Comparison of ENCODE assay signal across 7 mouse cellular contexts in the genomic region with DNA sequence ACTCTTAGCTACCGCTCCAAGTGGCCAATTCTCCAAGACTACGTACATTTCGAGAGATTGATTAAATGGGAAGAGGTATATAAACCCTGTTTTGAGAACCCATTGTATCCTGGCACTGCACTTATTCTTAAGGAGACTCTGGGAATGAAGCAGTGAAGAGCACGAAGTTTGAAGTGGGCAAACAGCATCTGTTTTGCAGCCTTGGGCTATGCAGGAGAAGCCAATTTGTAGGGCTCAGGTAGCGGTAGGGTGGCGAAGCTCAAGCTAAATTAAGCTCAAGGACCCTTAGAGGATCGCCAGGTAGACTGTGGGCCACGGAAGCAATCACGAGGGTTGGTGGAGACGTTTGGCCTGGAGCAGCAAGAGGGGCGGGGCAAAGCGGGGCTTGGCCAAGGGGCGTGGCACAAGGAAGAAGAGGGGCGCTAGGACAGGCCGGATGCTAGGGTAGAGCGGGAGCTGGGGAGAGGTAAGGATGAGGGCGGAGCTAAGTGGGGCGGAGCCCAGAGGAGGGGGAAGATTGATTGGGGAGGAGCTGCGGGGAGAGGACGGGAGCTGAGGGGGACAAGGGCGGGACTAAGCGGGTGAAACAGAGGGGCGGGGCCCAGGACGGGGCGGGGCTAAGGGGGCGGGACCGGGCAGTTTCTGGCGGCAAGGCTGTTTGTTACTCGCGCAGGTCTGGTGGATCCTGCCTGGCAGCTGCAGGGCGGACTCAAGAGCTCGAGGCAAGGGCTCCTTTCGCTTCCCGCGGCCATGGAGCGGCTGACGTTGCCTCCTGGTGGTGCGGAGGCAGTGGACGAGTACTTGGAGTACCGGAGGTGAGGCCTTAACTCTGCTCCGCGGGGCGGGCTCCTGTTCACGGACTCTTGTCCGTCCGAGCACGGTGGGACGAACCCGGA. TPM values are rescaled to one million over a fixed set of nuclear protein-coding genes. Genes with fewer than 3 reads are reported as not detected.
A peak's percentile ranks its signal among the peaks of the same experiment; 100 is the strongest.
DNase-seq lines count a peak whose midpoint lies in the region; ATAC-seq and TF ChIP-seq lines count a peak whose summit lies in the region.

A gene (plus strand): TSS at position 581 of the 896 bp plus-strand sequence.

- no peaks in the 10 kb centered on the region for H3K79me2 ChIP-seq in heart, adult 2 months (replicated peaks; ENCODE audit: control insufficient read depth, insufficient read depth, low read length)

- peaks cover 6% of the 10 kb centered on the region; the same call in 1 of the 2 replicates for H3K4me1 ChIP-seq in embryonic facial prominence, embryonic 12.5 days
- H3K4me1 ChIP-seq in heart, adult 2 months (ENCODE audit: control insufficient read depth, insufficient read depth, low read length): peaks cover 2% of the 10 kb centered on the region; the same call in 1 of the 2 replicates
- peaks cover 8% of the 10 kb centered on the region for H3K4me1 ChIP-seq in limb, embryonic 13.5 days
- H3K4me1 ChIP-seq in midbrain, embryonic 16.5 days (ENCODE audit: control insufficient read depth, insufficient read depth, low read length): peaks cover 12% of the 10 kb centered on the region

- H3K9me3 ChIP-seq in embryonic facial prominence, embryonic 12.5 days: no peaks in the 10 kb centered on the region
- H3K9me3 ChIP-seq in limb, embryonic 13.5 days: no peaks in the 10 kb centered on the region
- no peaks in the 10 kb centered on the region for H3K9me3 ChIP-seq in midbrain, embryonic 16.5 days (replicated peaks; ENCODE audit: control insufficient read depth, low read length, poor library complexity, severe bottlenecking)

- no peaks in the 10 kb centered on the region for H3K36me3 ChIP-seq in embryonic facial prominence, embryonic 12.5 days
- H3K36me3 ChIP-seq in heart, adult 2 months (ENCODE audit: control insufficient read depth, insufficient read depth, low read length): no peaks in the 10 kb centered on the region
- H3K36me3 ChIP-seq in limb, embryonic 13.5 days: no peaks in the 10 kb centered on the region
- no peaks in the 10 kb centered on the region for H3K36me3 ChIP-seq in midbrain, embryonic 16.5 days (ENCODE audit: control insufficient read depth, insufficient read depth, low read length)

- peak; percentile 53 for TF ChIP-seq CTCF in heart, adult 2 months (IDR thresholded peaks at IDR 0.05)

- peak; percentile 66 for TF ChIP-seq POLR2A in heart, adult 2 months (IDR thresholded peaks at IDR 0.05; ENCODE audit: insufficient read depth, low read depth, low read length)

- H3K27me3 ChIP-seq in embryonic facial prominence, embryonic 12.5 days: no peaks in the 10 kb centered on the region
- H3K27me3 ChIP-seq in heart, adult 2 months (ENCODE audit: control insufficient read depth, insufficient read depth, low read length): no peaks in the 10 kb centered on the region
- H3K27me3 ChIP-seq in limb, embryonic 13.5 days: no peaks in the 10 kb centered on the region
- H3K27me3 ChIP-seq in midbrain, embryonic 16.5 days (ENCODE audit: control insufficient read depth, insufficient read depth, low read depth, low read length): no peaks in the 10 kb centered on the region

- peak; percentile 85 for DNase-seq in adrenal gland, postnatal 25 days
- peak; percentile 88 for DNase-seq in heart, adult 2 months
- peak; percentile 88 to 91 for DNase-seq in kidney, adult 8-10 months
- DNase-seq in spleen, postnatal 10 days (ENCODE audit: low spot score in 2 of 2): peak; percentile 78 to 90

- TF ChIP-seq EP300 in heart, adult 2 months (IDR thresholded peaks at IDR 0.05; ENCODE audit: insufficient read depth, low read depth, low read length): 0 out of 2 replicates have a peak, but pooled peaks have one; percentile 28

- WGBS in embryonic facial prominence, embryonic 12.5 days: 4% methylated on average over 49 of the region's 49 CpGs
- 4% methylated on average over 49 of the region's 49 CpGs for WGBS in heart, adult 2 months
- 4% methylated on average over 48 of the region's 49 CpGs for WGBS in limb, embryonic 13.5 days
- WGBS in midbrain, embryonic 16.5 days: 4% methylated on average over 42 of the region's 49 CpGs

- peak within 1 kb of the TSS; percentile 54 for H3K4me3 ChIP-seq in embryonic facial prominence, embryonic 12.5 days
- peak within 1 kb of the TSS; percentile 65 for H3K4me3 ChIP-seq in heart, adult 2 months
- H3K4me3 ChIP-seq in limb, embryonic 13.5 days: peak within 1 kb of the TSS; percentile 62
- peak within 1 kb of the TSS; percentile 73 for H3K4me3 ChIP-seq in midbrain, embryonic 16.5 days (ENCODE audit: low read depth, low read length)

- H3K4me2 ChIP-seq in embryonic facial prominence, embryonic 12.5 days (replicated peaks): peak within 1 kb of the TSS; percentile 69
- H3K4me2 ChIP-seq in limb, embryonic 13.5 days (replicated peaks): peak within 1 kb of the TSS; percentile 78
- peak within 1 kb of the TSS; percentile 91 for H3K4me2 ChIP-seq in midbrain, embryonic 16.5 days (ENCODE audit: low read length)

- intact Hi-C loops in heart, adult 2 months (cut with DNase I): loop anchor here (1.0 to 2.0 kb wide), 2 partner anchors 49 to 103 kb away; a partner anchor contains a TSS

- H3K27ac ChIP-seq in embryonic facial prominence, embryonic 12.5 days: peak within 1 kb of the TSS; percentile 61
- peak within 1 kb of the TSS; percentile 59 for H3K27ac ChIP-seq in heart, adult 2 months
- H3K27ac ChIP-seq in limb, embryonic 13.5 days: peak within 1 kb of the TSS; percentile 81
- H3K27ac ChIP-seq in midbrain, embryonic 16.5 days (ENCODE audit: low read length): peak within 1 kb of the TSS; percentile 67

- ATAC-seq in embryonic facial prominence, embryonic 12.5 days (ENCODE audit: insufficient number of reproducible peaks, insufficient read depth, low FRiP score, low TSS enrichment): peak; percentile 96
- ATAC-seq in limb, embryonic 13.5 days (ENCODE audit: low FRiP score, low read depth): peak; percentile 97
- ATAC-seq in midbrain, embryonic 16.5 days: peak; percentile 97

- peak within 1 kb of the TSS; percentile 56 for H3K9ac ChIP-seq in embryonic facial prominence, embryonic 12.5 days
- peak within 1 kb of the TSS; percentile 70 for H3K9ac ChIP-seq in heart, adult 2 months (ENCODE audit: low read depth, low read length)
- H3K9ac ChIP-seq in limb, embryonic 13.5 days: peak within 1 kb of the TSS; percentile 81
- peak within 1 kb of the TSS; percentile 75 for H3K9ac ChIP-seq in midbrain, embryonic 16.5 days (ENCODE audit: low read depth, low read length)

RNA-seq across cellular contexts. Expression of the gene that starts here (rescaled TPM):
- total RNA-seq in adrenal gland, postnatal 25 days (2021): 2.1 and 2.7 TPM in 2 replicates
- 6.6 and 10.6 TPM in 2 replicates for polyA plus RNA-seq in embryonic facial prominence, embryonic 12.5 days (2016; fragmentation: Nextera tagmentation; extraction: Ambion mirVana)
- under 1 TPM in 1 of 2 experiments, not detected in 1; 0.44 TPM for total RNA-seq in heart, adult 2 months (2021)
- polyA plus RNA-seq in heart, adult 2 months (2012; rRNA removed): 0.47 and 1.8 TPM in 2 replicates
- polyA plus RNA-seq in limb, embryonic 13.5 days (2015; fragmentation: Nextera tagmentation; extraction: Ambion mirVana): 11.1 and 11.5 TPM in 2 replicates
- 4.3 and 5.9 TPM in 2 replicates for polyA plus RNA-seq in midbrain, embryonic 16.5 days (2015; fragmentation: Nextera tagmentation; extraction: Ambion mirVana)

Comparison
In these comparisons a context has a peak if more than half of its experiments do, and no peak if none do; other contexts are left out.
1. Peak in every context shown above with its lines: DNase-seq, ATAC-seq, H3K4me3 ChIP-seq and H3K27ac ChIP-seq.